Mouse (Mus musculus) small intestine, adult 2 months (tissue): Measurements from ENCODE around the gene Wfdc2.

Experiments
- CTCF ChIP-seq: fragments of 200-500 bp; IDR thresholded peaks from 2 replicates; pipeline ENCODE4 v1.5.1; 2012; ENCODE audit warnings: low read depth, mild to moderate bottlenecking, control low read depth, inconsistent platforms, low read length, moderate library complexity, mixed read lengths; ENCODE audit not compliant: insufficient replicate concordance, insufficient read length; ENCODE audit errors: extremely low read depth
- POLR2A ChIP-seq: fragments of 200-500 bp; IDR thresholded peaks from 2 replicates; pipeline ENCODE4 v1.6.1; 2012; ENCODE audit warnings: low read depth, mild to moderate bottlenecking, control low read depth, inconsistent platforms, low read length, moderate library complexity

DNA sequence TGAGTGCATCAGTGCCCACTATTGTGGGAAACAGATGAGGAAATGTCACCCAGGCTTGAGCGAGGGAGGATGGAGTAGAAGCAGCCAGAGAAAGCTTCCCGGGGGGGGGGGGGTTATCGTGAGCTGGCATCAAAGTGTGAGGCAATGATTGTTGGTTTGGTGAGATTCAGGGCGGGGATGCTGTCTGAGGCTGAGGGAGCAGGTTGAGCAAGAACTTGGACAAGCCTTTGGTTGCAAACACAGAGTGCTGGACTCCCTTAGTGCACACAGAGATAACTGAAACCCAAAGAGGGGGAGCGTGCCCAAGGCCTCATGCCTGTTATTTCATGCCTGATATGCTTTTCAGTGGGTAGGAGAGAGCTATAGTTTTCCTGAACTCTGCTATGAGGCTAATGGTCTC is 5.2 kb downstream of the Wfdc2 start:
- TF ChIP-seq CTCF (no peak), POLR2A (no peak)
